In the genomic region with DNA sequence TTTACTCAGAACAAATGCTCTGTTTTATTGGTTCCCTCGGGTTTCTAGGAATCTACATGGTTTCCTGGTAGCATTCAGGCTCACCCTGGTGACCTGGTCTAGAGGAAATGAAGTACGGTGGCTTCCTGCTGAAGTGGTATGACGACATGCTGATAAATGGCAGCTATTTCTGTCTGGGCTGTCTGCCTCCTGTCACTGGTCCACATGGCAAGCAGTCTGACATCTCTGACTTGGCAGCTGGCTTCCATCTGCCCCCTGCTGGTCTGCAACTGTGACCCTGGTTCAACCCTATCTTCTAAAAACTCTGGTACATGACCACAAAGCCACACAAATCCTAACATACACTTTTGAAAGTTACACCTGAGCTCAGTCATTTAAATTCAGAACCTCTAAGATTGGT, we compare ENCODE assay signal across 8 mouse cellular contexts.
DNase-seq lines count a peak whose midpoint lies in the region; ATAC-seq and TF ChIP-seq lines count a peak whose summit lies in the region.

No protein-coding gene starts in this region.

- H3K4me1 ChIP-seq in kidney, postnatal 0 days (replicated peaks; ENCODE audit: insufficient read depth, low read length) = 0 out of 2 replicates have a peak, but pooled peaks cover 2% of the 10 kb centered on the region

- no peaks in the 10 kb centered on the region for H3K36me3 ChIP-seq in kidney, postnatal 0 days (ENCODE audit: insufficient read depth, low read length)

- no peaks in the 10 kb centered on the region for H3K27me3 ChIP-seq in kidney, postnatal 0 days (ENCODE audit: insufficient read depth, low read length)

- TF ChIP-seq CTCF in kidney, postnatal 0 days (IDR thresholded peaks at IDR 0.05; ENCODE audit: low read depth) = peak; percentile 65

- no peaks in the 10 kb centered on the region for H3K9me3 ChIP-seq in kidney, postnatal 0 days (replicated peaks; ENCODE audit: low read length)

- H3K4me3 ChIP-seq in kidney, postnatal 0 days (replicated peaks; ENCODE audit: low read depth, low read length) = no peak overlapping the region

- no peak overlapping the region for H3K27ac ChIP-seq in kidney, postnatal 0 days

- WGBS in kidney, postnatal 0 days = 8% methylated on average over 3 of the region's 3 CpGs

- ATAC-seq in kidney, postnatal 0 days (replicated peaks; ENCODE audit: low FRiP score, low read depth) = peak; percentile 52; the same call in 1 of the 2 replicates

- DNase-seq in urinary bladder, postnatal 14 days (ENCODE audit: low spot score) = peak; percentile 4
- DNase-seq in urinary bladder, postnatal 10 days (ENCODE audit: low spot score) = no peak
- peak; percentile 89 to 91 for DNase-seq in cerebellum, postnatal 25 days
- peak; percentile 73 for DNase-seq in heart, adult 8-10 months (ENCODE audit: low spot score)
- peak; percentile 47 for DNase-seq in kidney, postnatal 0 days (ENCODE audit: low spot score)
- peak; percentile 44 for DNase-seq in ovary, postnatal 36 days (ENCODE audit: low spot score)
- DNase-seq in right cerebral cortex, postnatal 4 days = no peak
- no peak for DNase-seq in thymus, postnatal 25 days

- no peak overlapping the region for H3K9ac ChIP-seq in kidney, postnatal 0 days (ENCODE audit: low read depth, low read length)

- no peak overlapping the region for H3K4me2 ChIP-seq in kidney, postnatal 0 days (ENCODE audit: low read length)

Comparison
In these comparisons a context has a peak if more than half of its experiments do, and no peak if none do; other contexts are left out.
1. DNase-seq: peak in urinary bladder, postnatal 14 days (single experiment), cerebellum, postnatal 25 days (2 of 2), heart, adult 8-10 months (single experiment), kidney, postnatal 0 days (single experiment) and ovary, postnatal 36 days (single experiment); none in urinary bladder, postnatal 10 days (single experiment), right cerebral cortex, postnatal 4 days (single experiment) and thymus, postnatal 25 days (single experiment).